Mouse (Mus musculus) limb, embryonic 10.5 days (tissue): Measurements from ENCODE around the gene Slc25a17. TPM values are rescaled to one million over a fixed set of nuclear protein-coding genes. Genes with fewer than 3 reads are reported as not detected.

Experiments
- DNase-seq: peaks from one replicate; pipeline ENCODE4 v3.0.0-alpha.2; 2017; ENCODE audit warnings: low spot score
- H3K27ac ChIP-seq: fragments of 300-500 bp; sonication (generic); 2 replicates; pipeline ENCODE4 v1.5.1; 2016; ENCODE audit warnings: mild to moderate bottlenecking
- H3K27me3 ChIP-seq: fragments of 300-500 bp; sonication (generic); 2 replicates; pipeline ENCODE4 v1.6.1; 2016; ENCODE audit warnings: low read depth, mild to moderate bottlenecking; ENCODE audit not compliant: poor library complexity, severe bottlenecking
- H3K36me3 ChIP-seq: fragments of 300-500 bp; sonication (generic); 2 replicates; pipeline ENCODE4 v1.6.1; 2016; ENCODE audit warnings: mild to moderate bottlenecking, moderate library complexity
- H3K4me1 ChIP-seq: fragments of 300-500 bp; sonication (generic); 2 replicates; pipeline ENCODE4 v1.6.1; 2016
- H3K4me3 ChIP-seq: fragments of 300-500 bp; sonication (generic); 2 replicates; pipeline ENCODE4 v1.5.1; 2016; ENCODE audit warnings: mild to moderate bottlenecking, moderate library complexity
- H3K9me3 ChIP-seq: fragments of 300-500 bp; sonication (generic); replicated peaks from 2 replicates; pipeline ENCODE4 v1.6.1; 2016; ENCODE audit warnings: mild to moderate bottlenecking
- WGBS: fragments of 180-500 bp; shearing (Covaris S2); methylation state at CpG from one replicate; pipeline ENCODE4 v1.1.7; 2016; 5-methylcytosine and 5-hydroxymethylcytosine counted together
- polyA plus RNA-seq: library from polyadenylated mRNA; unstranded; fragments of >200 nt; fragmentation: Nextera tagmentation; extraction: Ambion mirVana; gene quantifications from 2 replicates; pipeline ENCODE4 v1.2.1, GENCODE M21; 2016

Slc25a17 gene
- polyA plus RNA-seq, 1 experiment from 2014 or later: 93.6 TPM

DNA sequence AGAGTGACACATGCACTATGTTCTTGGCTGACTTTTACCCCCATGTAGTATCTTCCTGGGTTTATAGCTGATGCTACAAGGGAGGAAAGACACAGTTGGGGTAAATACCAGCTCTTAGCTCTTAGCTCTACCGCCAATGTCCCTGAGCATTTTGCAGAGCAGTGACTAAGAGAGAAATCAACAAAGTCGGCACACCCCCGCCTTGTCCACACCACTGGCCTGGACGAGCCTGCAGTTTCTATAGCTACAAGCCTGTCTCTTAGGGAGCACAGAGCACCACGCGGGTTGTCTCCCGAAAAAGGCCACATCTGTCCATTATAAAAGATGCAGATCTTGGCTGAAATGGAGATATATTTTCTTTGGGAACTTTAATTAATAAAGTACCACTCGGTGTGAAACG lies 69.9 kb downstream of the Slc25a17 start:
- Histone ChIP-seq H3K27me3 (no peaks in the 10 kb centered on the region), H3K9me3 (no peaks in the 10 kb centered on the region), H3K27ac (no peak overlapping the region), H3K4me1 (no peaks in the 10 kb centered on the region), H3K36me3 (no peaks in the 10 kb centered on the region), H3K4me3 (no peak overlapping the region)
- DNase-seq: no peak
- 91% methylated on average over 9 of the region's 9 CpGs for WGBS

DNA sequence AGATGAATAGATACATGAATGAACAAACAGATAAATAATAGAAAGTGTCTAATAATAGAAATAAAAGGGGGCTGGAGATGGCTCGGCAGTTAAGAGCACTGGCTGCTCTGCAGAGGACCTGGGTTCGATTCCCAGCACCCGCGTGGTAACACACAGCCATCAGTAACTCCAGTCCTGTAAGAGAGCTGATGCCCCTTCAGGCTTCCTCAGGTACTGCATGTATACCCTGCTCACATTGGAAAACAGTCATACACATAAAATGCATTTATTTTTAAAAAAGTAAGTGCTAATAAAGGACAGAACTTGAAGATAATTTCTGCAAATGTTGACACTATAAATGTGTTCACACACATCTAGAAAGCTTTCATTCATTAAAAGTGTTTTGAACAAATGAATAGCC lies 70.4 kb downstream of the Slc25a17 start:
- Histone ChIP-seq H3K9me3 (no peaks in the 10 kb centered on the region), H3K4me3 (no peak overlapping the region), H3K27ac (no peak overlapping the region), H3K27me3 (no peaks in the 10 kb centered on the region), H3K36me3 (no peaks in the 10 kb centered on the region), H3K4me1 (no peaks in the 10 kb centered on the region)
- no peak for DNase-seq
- 93% methylated on average over 4 of the region's 4 CpGs for WGBS

DNA sequence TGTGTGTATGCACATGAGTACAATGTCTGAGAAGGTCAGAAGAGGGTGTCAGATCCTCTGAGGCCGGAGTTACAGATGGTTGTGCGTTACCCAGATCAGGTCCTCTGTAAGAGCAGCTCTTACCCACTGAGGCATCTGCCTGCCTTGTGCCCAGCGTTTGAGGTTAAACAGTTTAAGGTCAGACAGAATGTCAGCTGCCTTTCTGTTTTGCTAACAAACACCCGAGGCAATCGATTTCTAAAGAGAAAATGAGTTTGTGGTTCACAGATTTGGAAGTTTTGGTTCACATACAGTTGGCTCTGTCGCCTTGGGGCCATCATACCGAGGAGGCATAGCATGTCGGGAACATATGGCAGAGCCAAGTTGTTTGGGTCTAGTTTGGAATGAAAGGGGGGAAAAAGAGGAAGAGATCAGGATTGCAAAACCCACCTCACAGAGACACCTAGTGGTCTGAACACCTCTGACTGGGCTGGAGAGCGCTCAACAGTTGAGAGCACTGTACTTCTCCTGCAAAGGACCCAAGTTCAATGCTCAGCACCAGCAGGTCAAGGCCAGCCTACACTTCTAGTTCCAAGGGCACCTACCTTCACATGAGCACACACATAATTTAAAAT lies 76.4 kb downstream of the Slc25a17 start:
- Histone ChIP-seq H3K27ac (no peak overlapping the region), H3K4me1 (peaks cover 10% of the 10 kb centered on the region), H3K4me3 (no peak overlapping the region), H3K36me3 (no peaks in the 10 kb centered on the region), H3K27me3 (no peaks in the 10 kb centered on the region), H3K9me3 (no peaks in the 10 kb centered on the region)
- no peak for DNase-seq
- whole genome bisulfite sequencing: 80% methylated on average over 9 of the region's 9 CpGs

DNA sequence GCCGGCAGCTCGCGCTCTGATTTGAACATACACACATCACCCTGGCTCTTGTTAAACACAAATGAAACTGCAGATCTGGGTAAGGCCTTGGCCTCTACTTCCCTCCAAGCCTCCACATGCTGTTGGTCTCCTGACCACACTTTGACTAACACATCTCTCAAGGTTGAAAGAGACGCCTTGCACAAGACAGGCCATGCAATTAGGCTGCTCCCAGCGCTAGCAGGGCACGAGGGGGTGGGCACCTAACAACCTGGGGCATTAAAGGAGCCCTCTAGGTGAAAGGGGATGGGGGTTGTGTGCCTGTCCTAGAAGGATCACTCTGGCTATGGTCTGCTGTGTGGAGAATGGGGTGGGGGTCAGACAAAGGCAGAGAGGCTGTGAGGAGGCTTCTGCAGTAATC lies 81.9 kb downstream of the Slc25a17 start:
- H3K9me3 ChIP-seq: no peaks in the 10 kb centered on the region
- H3K4me1 ChIP-seq: peaks cover 39% of the 10 kb centered on the region
- no peak for DNase-seq
- no peak overlapping the region for H3K4me3 ChIP-seq
- no peaks in the 10 kb centered on the region for H3K27me3 ChIP-seq
- H3K27ac ChIP-seq: peak overlapping the region; percentile 69; the same call in 1 of the 2 replicates
- no peaks in the 10 kb centered on the region for H3K36me3 ChIP-seq
- 75% methylated on average over 6 of the region's 6 CpGs for WGBS

DNA sequence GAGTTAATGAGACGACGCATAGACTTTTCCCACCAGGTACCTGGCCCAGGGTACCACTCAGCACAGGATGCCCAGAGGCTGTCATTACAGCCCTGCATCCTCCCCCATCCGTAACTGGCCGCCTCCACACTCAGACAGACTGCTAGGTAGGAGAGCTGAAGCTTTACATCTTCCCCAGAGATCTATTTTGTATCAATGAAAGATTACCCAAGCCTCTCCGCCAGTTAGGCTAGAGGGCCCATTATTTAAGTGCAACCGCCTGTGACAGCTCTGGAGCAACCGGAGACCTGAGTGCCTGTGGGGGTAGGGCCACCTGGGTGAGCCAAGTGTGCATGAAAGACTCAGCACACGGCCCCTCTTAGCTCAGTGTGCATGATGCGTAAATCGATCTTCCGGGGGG lies 82.7 kb downstream of the Slc25a17 start:
- no peaks in the 10 kb centered on the region for H3K9me3 ChIP-seq
- H3K27ac ChIP-seq: peak overlapping the region; percentile 64
- 13% methylated on average over 11 of the region's 11 CpGs for WGBS
- H3K36me3 ChIP-seq: no peaks in the 10 kb centered on the region
- peak overlapping the region; percentile 9; the same call in 1 of the 2 replicates for H3K4me3 ChIP-seq
- DNase-seq: peak; percentile 60
- H3K4me1 ChIP-seq: peaks cover 44% of the 10 kb centered on the region
- H3K27me3 ChIP-seq: no peaks in the 10 kb centered on the region

DNA sequence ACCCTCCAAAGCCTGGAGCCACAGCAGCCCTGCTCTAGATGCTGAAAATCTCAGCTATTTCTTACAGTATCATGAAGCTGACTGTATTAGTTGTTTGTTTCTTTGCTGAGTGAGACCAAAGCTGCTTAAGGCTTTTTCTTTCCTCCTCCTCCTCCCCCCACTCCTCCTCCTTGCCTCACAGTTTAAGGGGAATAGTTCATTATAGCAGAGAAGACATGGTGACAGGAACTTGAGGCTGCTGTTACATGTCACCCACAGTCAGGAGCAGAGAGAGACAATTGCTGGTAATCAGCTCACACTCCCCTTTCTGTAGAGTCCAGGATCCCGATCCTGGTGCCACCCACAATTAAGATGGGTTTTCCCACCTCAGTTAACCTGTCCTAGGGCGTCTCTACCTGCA lies 87.3 kb downstream of the Slc25a17 start:
- Histone ChIP-seq H3K36me3 (no peaks in the 10 kb centered on the region), H3K4me3 (no peak overlapping the region), H3K9me3 (no peaks in the 10 kb centered on the region), H3K27me3 (no peaks in the 10 kb centered on the region), H3K4me1 (peaks cover 35% of the 10 kb centered on the region), H3K27ac (no peak overlapping the region)
- 38% methylated on average over 2 of the region's 2 CpGs for WGBS
- DNase-seq: no peak

DNA sequence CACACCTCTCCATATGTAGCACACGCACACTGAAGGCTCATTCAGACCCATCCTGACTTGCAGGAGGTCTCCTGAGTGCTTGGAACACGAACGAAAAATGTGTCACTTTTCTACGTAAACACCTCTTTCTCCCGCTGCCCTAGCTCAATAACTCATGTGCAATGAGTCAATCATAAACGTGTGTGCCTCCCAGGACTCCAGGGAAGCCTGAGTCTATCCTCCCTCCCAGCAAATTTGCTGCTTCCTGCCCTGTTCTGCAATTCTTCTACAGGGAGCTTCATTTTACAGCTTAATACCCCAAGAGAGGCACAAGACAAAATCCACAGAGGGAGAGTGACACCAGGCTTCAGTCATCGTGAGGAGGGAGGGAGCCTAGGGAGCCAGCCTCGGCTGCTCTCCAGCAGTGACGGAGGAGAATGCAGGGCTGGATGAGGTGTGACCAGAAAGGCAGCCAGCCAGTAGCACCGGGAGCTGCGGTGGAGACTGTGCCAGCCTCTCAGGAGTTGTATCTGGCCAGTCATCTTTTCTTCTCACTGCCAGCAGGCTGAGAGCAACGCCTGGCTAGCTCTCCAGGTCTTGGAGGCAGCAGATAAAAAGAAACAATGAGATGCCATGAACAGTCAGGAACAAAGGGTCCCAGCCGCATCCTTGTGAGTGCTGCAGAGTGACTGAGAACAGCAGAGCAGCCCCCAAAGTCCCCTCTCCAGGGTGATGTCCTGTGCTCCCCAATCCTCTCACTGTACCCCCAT lies 88.1 kb downstream of the Slc25a17 start:
- Histone ChIP-seq H3K27me3 (no peaks in the 10 kb centered on the region), H3K9me3 (no peaks in the 10 kb centered on the region), H3K4me3 (no peak overlapping the region), H3K27ac (0 out of 2 replicates have a peak overlapping the region, but pooled peaks have one; percentile 56), H3K36me3 (no peaks in the 10 kb centered on the region), H3K4me1 (peaks cover 26% of the 10 kb centered on the region)
- WGBS: 20% methylated on average over 13 of the region's 13 CpGs
- no peak for DNase-seq

Other genes starting within 250 kb of the Slc25a17 start
- 24.0 and 24.9 TPM in 2 replicates for gene Mrtfa, start 170.1 kb downstream of the Slc25a17 start, polyA plus RNA-seq
- gene Mchr1, start 125.3 kb downstream of the Slc25a17 start, polyA plus RNA-seq: 0.25 TPM in 1 of 2 replicates, not detected in the other
- 222 and 234 TPM in 2 replicates for gene St13, start 39.3 kb upstream of the Slc25a17 start, polyA plus RNA-seq
- gene Xpnpep3, start 39.3 kb upstream of the Slc25a17 start, polyA plus RNA-seq: 13.9 and 14.1 TPM in 2 replicates
- 3.0 and 4.0 TPM in 2 replicates for gene Dnajb7, start 47.5 kb upstream of the Slc25a17 start, polyA plus RNA-seq
- 590 and 611 TPM in 2 replicates for gene Rbx1, start 105.5 kb upstream of the Slc25a17 start, polyA plus RNA-seq
- gene Ep300, start 224.5 kb upstream of the Slc25a17 start, polyA plus RNA-seq: 17.4 and 20.7 TPM in 2 replicates